Mouse (Mus musculus) hindlimb bud, embryonic 11.5 days (tissue): ENCODE data around the gene Myh7b.

Experiments used
- DNase-seq: peaks from one replicate; pipeline ENCODE4 v3.0.0-alpha.2; 2012; ENCODE audit warnings: low read depth, low spot score; ENCODE audit errors: extremely low spot score

Myh7b gene

GRCm38 (mm10) chr2:155610978-155611377 lies at the start of gene Myh7b:
Gene Myh7b (plus strand): TSS chr2:155611212.
- no peak for DNase-seq

GRCm38 (mm10) chr2:155562209-155562608 lies 48.8 kb upstream of the Myh7b start:
- no peak for DNase-seq

GRCm38 (mm10) chr2:155562934-155563333 lies 48.1 kb upstream of the Myh7b start:
- DNase-seq: no peak

- no peak for DNase-seq
Measured at GRCm38 (mm10) chr2:155567751-155568150, 43.3 kb upstream of the Myh7b start.

GRCm38 (mm10) chr2:155569223-155569807 lies 41.7 kb upstream of the Myh7b start:
- DNase-seq: no peak

GRCm38 (mm10) chr2:155573001-155573400 lies 38.0 kb upstream of the Myh7b start:
- DNase-seq: no peak

- no peak for DNase-seq
Measured at GRCm38 (mm10) chr2:155573996-155574395, 37.0 kb upstream of the Myh7b start.

- no peak for DNase-seq
Measured at GRCm38 (mm10) chr2:155574700-155575099, 36.3 kb upstream of the Myh7b start.

GRCm38 (mm10) chr2:155576656-155577055 lies 34.4 kb upstream of the Myh7b start:
- no peak for DNase-seq

GRCm38 (mm10) chr2:155580331-155580730 lies 30.7 kb upstream of the Myh7b start:
- no peak for DNase-seq

- no peak for DNase-seq
Measured at GRCm38 (mm10) chr2:155582384-155582995, 28.5 kb upstream of the Myh7b start.

- DNase-seq: no peak
Measured at GRCm38 (mm10) chr2:155582996-155583395, 28.0 kb upstream of the Myh7b start.

GRCm38 (mm10) chr2:155583927-155584530 lies 27.0 kb upstream of the Myh7b start:
- DNase-seq: peak; percentile 47

- no peak for DNase-seq
Measured at GRCm38 (mm10) chr2:155585082-155585481, 25.9 kb upstream of the Myh7b start.

- no peak for DNase-seq
Measured at GRCm38 (mm10) chr2:155585486-155585885, 25.5 kb upstream of the Myh7b start.

- no peak for DNase-seq
Measured at GRCm38 (mm10) chr2:155588136-155588535, 22.9 kb upstream of the Myh7b start.

GRCm38 (mm10) chr2:155589521-155589920 lies 21.5 kb upstream of the Myh7b start:
- no peak for DNase-seq

GRCm38 (mm10) chr2:155590876-155591275 lies 20.1 kb upstream of the Myh7b start:
- DNase-seq: no peak

GRCm38 (mm10) chr2:155591676-155592075 lies 19.3 kb upstream of the Myh7b start:
- DNase-seq: no peak

GRCm38 (mm10) chr2:155592137-155592853 lies 18.7 kb upstream of the Myh7b start, which contains the start of gene Gss:
Gene Gss (minus strand): TSS chr2:155592810.
- DNase-seq: peak; percentile 81

GRCm38 (mm10) chr2:155592854-155593283 lies 18.1 kb upstream of the Myh7b start:
- DNase-seq: no peak

GRCm38 (mm10) chr2:155595516-155595915 lies 15.5 kb upstream of the Myh7b start:
- no peak for DNase-seq
